Mouse (Mus musculus) G1E-ER4 (cell line): ENCODE data around the gene Mttp. TPM values are rescaled to one million over a fixed set of nuclear protein-coding genes. Genes with fewer than 3 reads are reported as not detected.

Experiments
- GATA1 ChIP-seq: IDR thresholded peaks from one replicate; pipeline ENCODE4 v1.8.0; 2012; ENCODE audit warnings: low read length, inconsistent platforms
- polyA plus RNA-seq: library from polyadenylated mRNA; stranded (reverse); fragments of >175 nt; gene quantifications from 2 replicates; pipeline ENCODE4 v1.2.3, GENCODE M21; 2012

The Mttp gene
- polyA plus RNA-seq, 1 experiment = 0.71 TPM

GRCm38 (mm10) chr3:138071004-138071403 lies 73.8 kb downstream of the Mttp start:
- no peak for TF ChIP-seq GATA1

DNA sequence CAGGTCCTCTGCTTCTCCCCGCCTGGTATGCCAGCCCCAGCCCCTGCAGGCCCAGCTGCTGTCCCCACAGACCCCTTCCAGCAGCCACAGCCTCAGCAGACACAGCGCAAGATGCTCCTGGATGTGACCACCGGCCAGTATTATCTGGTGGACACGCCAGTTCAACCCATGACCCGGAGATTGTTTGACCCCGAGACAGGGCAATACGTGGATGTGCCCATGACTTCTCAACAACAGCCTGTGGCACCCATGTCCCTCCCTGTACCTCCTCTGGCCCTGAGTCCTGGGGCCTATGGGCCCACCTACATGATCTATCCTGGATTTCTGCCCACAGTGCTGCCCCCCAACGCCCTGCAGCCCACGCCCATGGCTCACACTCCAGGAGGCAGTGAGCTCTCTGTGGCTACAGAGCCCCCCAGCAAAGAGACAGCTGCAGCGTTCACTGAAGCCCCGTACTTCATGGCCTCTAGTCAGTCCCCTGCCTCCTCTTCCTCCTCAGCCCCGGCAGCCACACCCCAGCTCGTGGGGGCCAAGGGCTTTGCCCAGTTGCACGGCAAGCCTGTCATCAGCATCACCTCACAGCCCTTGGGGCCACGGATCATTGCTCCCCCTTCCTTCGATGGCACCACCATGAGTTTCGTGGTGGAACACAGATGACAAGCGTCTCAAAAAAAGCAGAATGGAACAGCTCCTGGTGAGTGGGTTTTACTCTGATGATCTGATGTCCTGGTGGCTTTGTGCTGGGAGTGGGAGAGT lies 74.8 kb downstream of the Mttp start:
- TF ChIP-seq GATA1 = no peak

GRCm38 (mm10) chr3:138068103-138068502 lies 76.7 kb downstream of the Mttp start:
- TF ChIP-seq GATA1 = no peak

- TF ChIP-seq GATA1 = no peak
Measured at GRCm38 (mm10) chr3:138067288-138067687, 77.5 kb downstream of the Mttp start, which contains the start of gene Gm5105. TSS of gene Gm5105 (minus strand) at chr3:138067388.

DNA sequence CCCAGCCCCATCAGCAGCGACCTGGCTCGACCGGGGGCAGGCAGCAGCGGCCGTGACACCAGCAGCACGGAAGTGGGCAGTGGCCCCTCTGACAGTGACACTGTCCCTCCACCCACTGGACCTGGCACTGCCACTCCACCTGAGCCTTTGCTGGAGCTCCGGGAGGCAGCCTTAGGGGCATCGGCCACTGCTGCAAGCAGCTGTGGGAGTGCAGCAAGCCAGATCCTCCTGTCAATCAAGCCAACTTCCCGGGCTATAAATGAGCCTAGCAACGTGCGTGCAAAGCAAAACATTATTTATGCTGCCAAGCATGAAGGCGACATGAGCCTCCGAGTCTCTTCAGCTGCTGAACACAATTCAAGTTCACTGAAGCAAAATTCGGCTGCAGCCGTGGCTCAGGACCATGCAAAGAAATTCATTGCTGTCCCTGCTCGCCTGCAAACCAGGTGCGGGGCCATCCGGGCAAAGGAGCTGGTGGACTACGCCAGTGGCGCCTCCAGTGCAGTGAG lies 78.4 kb downstream of the Mttp start:
- TF ChIP-seq GATA1 = no peak

- TF ChIP-seq GATA1 = no peak
Measured at GRCm38 (mm10) chr3:138065930-138066329, 78.8 kb downstream of the Mttp start.

GRCm38 (mm10) chr3:138064732-138065645 lies 79.8 kb downstream of the Mttp start, which contains the start of gene 1110002E22Rik:
TSS of gene 1110002E22Rik (plus strand) at chr3:138065052.
- no peak for TF ChIP-seq GATA1

GRCm38 (mm10) chr3:138063731-138064329 lies 80.9 kb downstream of the Mttp start:
- TF ChIP-seq GATA1 = no peak

DNA sequence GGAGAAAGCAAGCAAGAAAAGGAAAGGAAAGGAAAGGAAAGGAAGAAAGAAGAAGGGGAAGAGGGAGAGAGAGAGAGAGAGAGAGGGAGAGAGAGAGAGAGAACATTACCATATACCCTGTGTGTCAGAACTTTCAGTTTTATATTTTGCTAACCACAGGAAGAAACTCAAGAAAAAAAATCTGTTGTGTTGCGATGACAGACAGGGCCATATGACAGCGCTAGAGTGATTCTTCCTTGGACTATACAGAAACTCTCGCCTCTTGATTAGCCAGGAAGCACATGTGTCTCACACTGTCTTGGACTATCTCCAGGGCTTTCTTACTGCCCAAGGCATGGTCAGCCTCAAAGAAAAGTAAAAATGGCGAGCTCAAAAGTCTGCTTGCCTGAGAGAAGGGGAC lies 82.1 kb downstream of the Mttp start:
- TF ChIP-seq GATA1 = no peak

- TF ChIP-seq GATA1 = no peak
Measured at GRCm38 (mm10) chr3:138061205-138061911, 83.4 kb downstream of the Mttp start.

GRCm38 (mm10) chr3:138060429-138060828 lies 84.3 kb downstream of the Mttp start:
- TF ChIP-seq GATA1 = no peak

- no peak for TF ChIP-seq GATA1
Measured at GRCm38 (mm10) chr3:138058226-138058625, 86.5 kb downstream of the Mttp start.

DNA sequence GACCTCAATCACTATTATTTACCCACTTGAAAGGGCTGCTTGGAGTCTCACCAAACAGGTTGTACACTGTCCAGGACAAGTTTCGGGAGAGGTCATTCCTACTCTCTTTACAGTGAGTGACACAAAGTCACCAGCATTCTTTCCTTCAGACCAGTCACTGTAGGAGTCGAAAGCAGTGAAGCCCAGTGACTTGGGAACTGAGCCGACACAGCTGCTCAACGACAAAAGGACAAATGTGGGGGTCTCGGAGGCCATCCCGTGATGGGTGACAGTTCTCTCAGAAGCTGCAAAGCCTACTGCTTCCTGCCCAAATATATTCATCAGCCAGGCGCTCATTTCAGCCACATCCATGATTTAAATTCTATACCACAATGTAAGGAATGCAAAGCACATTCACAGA lies 87.8 kb downstream of the Mttp start:
- no peak for TF ChIP-seq GATA1

- TF ChIP-seq GATA1 = no peak
Measured at GRCm38 (mm10) chr3:138053969-138054368, 90.8 kb downstream of the Mttp start.

DNA sequence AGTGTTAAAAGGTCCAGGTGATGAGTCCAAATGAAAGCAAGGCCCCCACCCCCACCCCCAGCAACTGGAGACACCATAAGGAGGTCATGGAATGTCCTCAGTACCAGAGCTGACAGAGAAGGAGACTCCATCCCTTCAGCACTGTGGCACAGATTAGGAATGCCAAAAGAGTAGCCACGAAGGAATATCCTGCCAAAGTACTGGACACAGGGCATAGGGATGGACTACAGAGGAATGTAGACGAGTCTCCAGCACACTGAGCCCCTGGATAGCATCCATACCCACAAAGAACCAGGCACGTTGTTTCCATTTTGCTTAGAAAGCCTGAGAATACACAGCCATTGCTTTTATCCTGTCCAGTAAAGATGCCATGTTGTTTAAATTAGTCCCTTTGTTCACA lies 93.3 kb downstream of the Mttp start:
- TF ChIP-seq GATA1 = no peak
